Mouse (Mus musculus): ENCODE results near the gene Eln.

DNA sequence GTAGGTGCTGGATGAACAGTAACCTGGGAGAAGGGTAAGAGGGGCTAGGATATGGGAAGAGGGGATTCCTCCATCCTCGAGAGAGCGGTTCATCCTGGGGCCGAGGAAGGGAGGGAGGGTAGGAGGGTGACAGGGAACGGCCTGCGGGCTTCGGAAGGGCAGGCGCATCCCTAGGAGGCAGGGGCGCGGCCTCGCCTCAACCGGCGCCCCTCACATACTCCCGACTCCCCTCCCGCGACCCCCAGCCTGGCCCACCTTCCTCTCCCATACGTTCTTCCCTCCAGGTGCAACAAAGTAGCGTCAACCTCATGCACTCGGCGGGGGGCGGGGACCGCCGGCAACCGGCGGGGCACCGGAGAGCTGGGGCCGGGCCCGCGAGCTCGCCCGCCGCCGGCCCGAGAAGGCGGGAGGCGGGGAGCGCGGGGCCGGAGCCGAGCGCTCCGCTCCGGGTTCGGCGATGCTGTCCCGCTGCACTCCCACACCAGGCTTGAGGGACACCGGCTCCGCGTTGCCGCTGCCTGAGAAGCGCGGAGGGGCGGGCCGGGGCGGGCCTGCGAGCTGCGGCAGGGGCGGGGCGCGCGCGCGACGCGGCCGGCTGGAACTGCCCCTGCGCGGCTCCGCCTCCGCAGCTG, 58.9 kb downstream of the Eln start, which contains the start of gene Limk1:
- no peak for TF ChIP-seq CTCF (IDR thresholded peaks at IDR 0.05; ENCODE audit: borderline replicate concordance, insufficient read depth, low read depth, low read length)
- 0 out of 2 replicates have a peak, but pooled peaks have one; percentile 31 for TF ChIP-seq POLR2A (IDR thresholded peaks at IDR 0.05; ENCODE audit: borderline replicate concordance, insufficient read depth, low read length)

Measured in cerebellum, adult 2 months (tissue).